Mouse (Mus musculus): Measurements from ENCODE around the gene Cfap44. TPM values are rescaled to one million over a fixed set of nuclear protein-coding genes. Genes with fewer than 3 reads are reported as not detected.

Gene Cfap44
- total RNA-seq, 2 experiments from 2014 or later = 12.8 to 14.8 TPM

DNA sequence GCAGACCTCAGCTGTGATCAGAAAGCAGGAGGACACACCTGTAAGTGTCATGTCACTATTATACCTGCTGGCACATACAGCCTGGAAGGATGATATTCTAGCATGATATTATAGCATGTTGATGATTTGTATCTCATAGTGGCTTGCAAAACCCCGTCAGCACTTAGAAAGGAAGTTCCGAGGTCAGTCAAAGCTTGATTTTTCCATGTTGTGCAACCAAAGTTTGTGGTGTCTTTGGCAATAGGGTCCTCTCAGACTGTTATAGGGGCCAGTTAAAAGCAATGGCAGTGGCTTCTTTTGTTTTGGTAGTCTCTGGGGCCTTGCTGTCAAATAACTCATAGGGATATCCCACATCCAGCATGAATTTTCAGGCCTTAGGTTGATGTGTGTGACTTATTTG lies 63.3 kb downstream of the Cfap44 start:
- no peak for TF ChIP-seq CTCF (conservative IDR thresholded peaks at IDR 0.05)
- no peak for DNase-seq (ENCODE audit: low spot score in 2 of 2)
- no peak overlapping the region for H3K27ac ChIP-seq
- no peak overlapping the region for H3K4me3 ChIP-seq

DNA sequence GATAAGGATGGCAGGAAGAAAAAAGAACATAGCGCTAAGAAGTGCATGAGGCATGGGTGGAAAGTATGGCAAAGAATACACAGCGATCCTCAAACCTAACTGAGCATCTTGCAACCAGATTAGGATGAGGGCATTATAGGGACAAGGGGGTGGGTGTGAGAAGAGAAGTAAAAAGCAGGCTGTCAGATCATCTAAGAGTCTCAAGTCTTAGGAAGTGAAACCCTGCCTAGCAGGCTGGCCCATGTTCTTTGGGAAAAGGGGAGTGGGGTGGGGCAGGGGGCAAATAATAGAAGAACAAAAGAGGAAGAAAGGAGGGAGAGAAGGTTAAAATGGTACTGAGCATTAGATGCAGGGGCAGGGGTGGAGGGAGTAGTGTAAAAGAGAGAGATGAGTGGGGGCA lies 64.2 kb downstream of the Cfap44 start:
- no peak for DNase-seq (ENCODE audit: low spot score in 2 of 2)
- no peak overlapping the region for H3K4me3 ChIP-seq
- TF ChIP-seq CTCF (conservative IDR thresholded peaks at IDR 0.05) = no peak
- H3K27ac ChIP-seq = no peak overlapping the region

DNA sequence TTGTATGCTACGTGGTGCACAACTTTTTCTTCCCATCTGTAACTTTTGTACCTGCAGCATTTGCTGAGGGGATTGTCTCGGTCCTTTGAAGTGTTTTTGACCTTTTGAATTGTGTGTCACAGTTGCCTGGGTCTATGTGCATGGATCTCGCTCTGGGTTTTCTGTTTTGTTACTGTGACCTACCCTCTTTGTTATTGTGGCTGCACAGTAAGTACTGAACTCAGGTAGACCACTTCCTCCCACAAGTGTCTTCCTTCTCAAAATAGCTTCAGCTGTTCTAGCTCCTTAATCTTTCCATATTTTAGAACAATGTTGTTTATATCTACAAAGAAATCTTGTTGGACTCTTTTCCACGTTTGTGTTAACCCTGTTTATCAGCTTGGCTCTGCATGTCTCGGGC lies 66.3 kb downstream of the Cfap44 start:
- Histone ChIP-seq H3K4me3 (no peak overlapping the region), H3K27ac (no peak overlapping the region)
- TF ChIP-seq CTCF (conservative IDR thresholded peaks at IDR 0.05) = no peak
- no peak for DNase-seq (ENCODE audit: low spot score in 2 of 2)

GRCm38 (mm10) chr16:44475281-44475680 lies 80.7 kb downstream of the Cfap44 start:
- H3K4me3 ChIP-seq = no peak overlapping the region
- no peak for DNase-seq (ENCODE audit: low spot score in 2 of 2)
- TF ChIP-seq CTCF (conservative IDR thresholded peaks at IDR 0.05) = no peak
- no peak overlapping the region for H3K27ac ChIP-seq

GRCm38 (mm10) chr16:44475682-44476375 lies 81.2 kb downstream of the Cfap44 start:
- Histone ChIP-seq H3K4me3 (no peak overlapping the region), H3K27ac (no peak overlapping the region)
- DNase-seq (ENCODE audit: low spot score in 2 of 2) = no peak
- no peak for TF ChIP-seq CTCF (conservative IDR thresholded peaks at IDR 0.05)

- no peak for TF ChIP-seq CTCF (conservative IDR thresholded peaks at IDR 0.05)
- Histone ChIP-seq H3K27ac (no peak overlapping the region), H3K4me3 (no peak overlapping the region)
- DNase-seq (ENCODE audit: low spot score in 2 of 2) = no peak
These were observed 84.2 kb downstream of the Cfap44 start for GRCm38 (mm10) chr16:44478767-44479166.

GRCm38 (mm10) chr16:44479852-44480251 lies 85.3 kb downstream of the Cfap44 start:
- no peak overlapping the region for H3K27ac ChIP-seq
- no peak for TF ChIP-seq CTCF (conservative IDR thresholded peaks at IDR 0.05)
- no peak overlapping the region for H3K4me3 ChIP-seq
- no peak for DNase-seq (ENCODE audit: low spot score in 2 of 2)

DNA sequence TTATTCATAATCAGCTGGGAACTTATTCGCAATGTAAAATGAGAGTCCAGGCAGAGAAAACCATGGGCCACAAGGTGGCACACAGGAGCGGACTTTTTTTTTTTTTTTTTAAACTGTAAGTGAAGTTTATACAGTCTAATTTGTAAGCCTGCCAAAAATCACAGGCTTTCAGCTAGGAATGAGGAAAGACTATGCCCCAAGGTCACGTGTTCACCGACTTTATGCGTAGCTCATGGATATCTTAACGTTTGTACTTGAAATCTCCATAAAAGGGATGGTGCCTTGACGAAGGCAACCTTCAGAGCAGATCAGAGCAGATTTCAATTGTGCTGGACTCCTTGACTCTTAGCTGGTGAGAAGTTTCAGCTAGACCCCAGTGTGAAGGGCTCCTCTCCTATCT lies 86.0 kb downstream of the Cfap44 start:
- Histone ChIP-seq H3K4me3 (no peak overlapping the region), H3K27ac (no peak overlapping the region)
- no peak for DNase-seq (ENCODE audit: low spot score in 2 of 2)
- peak; percentile 75 for TF ChIP-seq CTCF (conservative IDR thresholded peaks at IDR 0.05)

DNA sequence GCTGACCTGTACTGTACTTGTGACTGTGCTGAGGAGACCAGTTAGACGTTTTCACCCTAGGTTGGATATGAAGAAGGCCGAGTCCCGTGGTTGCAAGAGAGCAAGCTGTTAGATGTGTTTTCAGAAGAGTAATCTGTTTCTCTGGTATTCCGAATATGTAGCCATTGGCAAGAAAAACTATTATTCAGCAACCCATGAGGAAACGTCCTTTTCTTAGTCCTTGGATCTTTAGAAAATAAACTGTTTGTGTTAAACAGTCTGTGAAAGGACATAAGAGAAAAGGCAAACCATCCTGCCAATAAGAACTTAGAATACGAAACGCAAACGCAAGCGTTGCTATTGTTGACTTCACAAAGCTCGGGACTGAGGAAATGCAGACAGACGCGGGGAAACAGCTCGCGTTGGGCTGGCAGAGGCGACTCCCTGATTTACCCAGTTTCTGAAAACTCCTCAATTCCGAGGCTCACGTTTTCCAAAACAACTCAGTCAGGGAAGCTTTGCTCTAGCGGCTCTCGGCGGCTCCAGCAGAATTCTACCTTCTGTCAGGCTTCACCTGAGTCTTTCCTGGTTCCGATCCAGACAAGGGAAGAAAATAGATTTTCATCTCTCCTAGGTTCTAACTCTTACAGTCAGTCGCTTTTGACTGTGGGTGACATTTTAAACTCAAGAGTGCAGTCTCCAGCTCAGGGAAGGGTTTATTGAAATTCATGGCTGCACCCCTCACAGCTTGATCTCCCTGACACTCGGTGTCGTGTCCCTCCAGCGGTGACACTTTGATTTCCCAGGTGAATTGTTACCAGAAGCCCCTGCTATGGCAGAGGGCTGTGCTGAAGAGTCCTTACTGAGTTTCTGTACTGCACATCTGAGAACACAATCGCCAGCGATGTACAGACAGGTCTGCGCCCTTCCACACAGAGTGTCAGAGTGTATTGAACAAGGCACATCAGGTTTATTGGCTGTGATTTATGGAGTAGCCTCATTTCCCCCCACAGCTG lies 87.3 kb downstream of the Cfap44 start:
- H3K27ac ChIP-seq = no peak overlapping the region

DNA sequence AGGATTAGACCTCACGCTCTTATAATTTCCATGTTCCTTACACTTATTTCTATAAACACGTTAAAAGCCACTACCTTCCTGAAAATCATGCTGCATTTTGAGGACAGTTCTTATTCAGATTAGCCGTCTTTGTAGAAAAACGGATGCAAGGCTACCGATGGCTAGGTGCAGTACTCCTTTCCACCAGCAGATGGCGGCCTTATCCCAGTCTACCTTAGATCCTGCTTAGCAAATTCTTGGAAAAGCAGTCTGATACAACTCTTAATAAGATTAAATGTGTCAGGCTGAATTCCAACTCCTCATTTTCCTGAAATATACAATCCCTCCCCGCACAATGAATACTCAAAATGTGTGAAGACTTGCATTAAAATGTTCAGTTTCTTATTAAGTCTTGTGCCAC lies 89.5 kb downstream of the Cfap44 start:
- DNase-seq (ENCODE audit: low spot score in 2 of 2) = peak; percentile 73 to 90
- Histone ChIP-seq H3K4me3 (no peak overlapping the region), H3K27ac (no peak overlapping the region)
- peak; percentile 100 for TF ChIP-seq CTCF (conservative IDR thresholded peaks at IDR 0.05)

More for the DNA sequence above, 87.3 kb downstream of the Cfap44 start:
- no peak overlapping the region for H3K4me3 ChIP-seq
- TF ChIP-seq CTCF (conservative IDR thresholded peaks at IDR 0.05) = no peak
- DNase-seq (ENCODE audit: low spot score in 2 of 2) = no peak

DNA sequence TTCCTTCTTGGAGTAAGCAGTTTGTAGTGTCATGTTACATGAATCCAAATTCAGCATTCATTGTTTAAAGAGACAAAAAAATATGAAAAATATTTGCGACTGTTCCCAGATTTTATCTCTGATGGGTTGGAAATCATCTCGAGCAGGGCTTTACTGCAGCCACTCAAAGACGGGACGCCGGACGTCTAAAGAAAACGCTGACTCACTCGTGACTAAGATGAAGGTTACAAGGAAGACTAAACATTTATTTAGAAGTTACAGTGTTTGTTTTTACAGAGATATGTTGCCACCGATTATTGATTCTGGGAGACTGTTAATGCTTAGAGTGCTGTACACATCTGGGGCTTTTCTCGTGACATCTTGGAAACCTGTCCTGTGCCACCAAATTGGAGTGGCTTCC lies 90.2 kb downstream of the Cfap44 start:
- TF ChIP-seq CTCF (conservative IDR thresholded peaks at IDR 0.05) = no peak
- no peak overlapping the region for H3K4me3 ChIP-seq
- H3K27ac ChIP-seq = no peak overlapping the region
- DNase-seq (ENCODE audit: low spot score in 2 of 2) = no peak

DNA sequence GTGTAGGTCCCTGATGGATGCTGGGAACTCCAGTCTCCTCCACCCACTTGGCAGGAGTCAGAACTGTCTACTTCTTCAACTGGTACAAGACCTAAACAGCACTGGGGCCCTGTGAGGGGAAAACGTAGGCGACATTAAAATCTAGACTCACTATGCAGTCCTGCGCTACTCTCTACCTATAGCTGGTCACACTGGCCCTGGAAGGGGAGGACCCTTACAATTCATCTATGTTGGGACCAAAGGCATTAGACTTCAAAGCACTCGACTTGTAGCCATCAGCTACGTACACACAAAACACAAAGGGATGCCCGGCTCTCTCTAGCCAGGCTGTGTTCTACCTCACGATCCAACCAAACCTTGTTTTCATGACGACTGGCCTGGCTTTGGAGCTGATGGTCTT lies 91.1 kb downstream of the Cfap44 start:
- no peak for TF ChIP-seq CTCF (conservative IDR thresholded peaks at IDR 0.05)
- H3K27ac ChIP-seq = no peak overlapping the region
- H3K4me3 ChIP-seq = no peak overlapping the region
- DNase-seq (ENCODE audit: low spot score in 2 of 2) = no peak

DNA sequence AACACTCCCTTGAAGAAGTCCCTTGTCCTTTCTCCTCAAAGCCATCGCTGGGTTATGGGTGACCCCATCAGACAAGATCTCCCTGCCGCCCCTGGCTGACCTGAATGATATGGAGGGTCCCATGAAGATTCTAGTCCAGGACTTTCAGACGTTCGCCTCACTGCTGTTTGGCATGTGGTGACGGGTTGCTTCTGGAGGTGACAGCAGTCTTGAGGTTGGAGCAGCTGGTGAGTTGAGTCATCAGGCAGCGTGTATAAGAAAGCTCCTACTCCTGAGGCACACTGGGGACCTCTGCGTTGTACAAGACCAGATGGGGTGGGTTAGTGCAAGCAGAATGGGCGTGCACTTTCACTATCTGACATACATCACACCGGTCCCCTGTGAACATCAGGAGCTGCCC lies 92.0 kb downstream of the Cfap44 start:
- no peak for DNase-seq (ENCODE audit: low spot score in 2 of 2)

More for the DNA sequence above, 92.0 kb downstream of the Cfap44 start:
- Histone ChIP-seq H3K4me3 (no peak overlapping the region), H3K27ac (no peak overlapping the region)
- TF ChIP-seq CTCF (conservative IDR thresholded peaks at IDR 0.05) = no peak
